Mouse (Mus musculus) E14TG2a.4 (cell line): ENCODE results near the gene Spg7.

Experiments
- H3K27me3 ChIP-seq: 2 replicates; pipeline ENCODE4 v1.6.1; 2014; ENCODE audit warnings: low read length, control low read depth; ENCODE audit not compliant: insufficient read depth
- H3K36me3 ChIP-seq: 2 replicates; pipeline ENCODE4 v1.6.1; 2014; ENCODE audit warnings: low read length, control low read depth; ENCODE audit not compliant: insufficient read depth
- H3K4me1 ChIP-seq: replicated peaks from 2 replicates; pipeline ENCODE4 v1.6.1; 2014; ENCODE audit warnings: low read depth, low read length, control low read depth
- H3K4me3 ChIP-seq: replicated peaks from 2 replicates; pipeline ENCODE4 v1.5.1; 2014; ENCODE audit warnings: mild to moderate bottlenecking, low read length
- H3K9me3 ChIP-seq: 2 replicates; pipeline ENCODE4 v1.6.1; 2014; ENCODE audit warnings: low read length, control low read depth
- CTCF ChIP-seq: conservative IDR thresholded peaks from 2 replicates; pipeline ENCODE4 v1.5.1; 2014; ENCODE audit warnings: low read length
- NANOG ChIP-seq: IDR thresholded peaks from 2 replicates; pipeline ENCODE4 v1.6.1; 2014; ENCODE audit warnings: borderline replicate concordance, low read length, mixed read lengths
- POU5F1 ChIP-seq: IDR thresholded peaks from 2 replicates; pipeline ENCODE4 v1.6.1; 2014; ENCODE audit warnings: low read length, borderline replicate concordance

The Spg7 gene

GRCm38 (mm10) chr8:123108010-123108409 lies 45.3 kb downstream of the Spg7 start:
- Histone ChIP-seq H3K36me3 (peaks cover 26% of the 10 kb centered on the region), H3K9me3 (no peaks in the 10 kb centered on the region), H3K4me3 (no peak overlapping the region), H3K27me3 (peaks cover 3% of the 10 kb centered on the region), H3K4me1 (peaks cover 13% of the 10 kb centered on the region)
- no peak for TF ChIP-seq CTCF

GRCm38 (mm10) chr8:123108953-123109352 lies 46.2 kb downstream of the Spg7 start:
- Histone ChIP-seq H3K9me3 (no peaks in the 10 kb centered on the region), H3K4me1 (peaks cover 12% of the 10 kb centered on the region), H3K4me3 (no peak overlapping the region), H3K36me3 (peaks cover 17% of the 10 kb centered on the region), H3K27me3 (peaks cover 7% of the 10 kb centered on the region)
- TF ChIP-seq POU5F1 (no peak), NANOG (no peak), CTCF (no peak)

GRCm38 (mm10) chr8:123110649-123111048 lies 47.9 kb downstream of the Spg7 start:
- peak; percentile 67 for TF ChIP-seq CTCF
- no peak for TF ChIP-seq POU5F1
- Histone ChIP-seq H3K4me1 (peaks cover 3% of the 10 kb centered on the region; the same call in 1 of the 2 replicates), H3K36me3 (no peaks in the 10 kb centered on the region), H3K4me3 (no peak overlapping the region), H3K9me3 (no peaks in the 10 kb centered on the region), H3K27me3 (peaks cover 19% of the 10 kb centered on the region)

- no peaks in the 10 kb centered on the region for H3K9me3 ChIP-seq
- no peaks in the 10 kb centered on the region for H3K36me3 ChIP-seq
- peaks cover 41% of the 10 kb centered on the region for H3K27me3 ChIP-seq
- TF ChIP-seq NANOG (no peak), CTCF (no peak), POU5F1 (no peak)
- H3K4me1 ChIP-seq, result peaks cover 16% of the 10 kb centered on the region
- no peak overlapping the region for H3K4me3 ChIP-seq
These were observed 50.1 kb downstream of the Spg7 start for GRCm38 (mm10) chr8:123112892-123113291.

- Histone ChIP-seq H3K27me3 (peaks cover 52% of the 10 kb centered on the region), H3K9me3 (no peaks in the 10 kb centered on the region), H3K4me3 (no peak overlapping the region), H3K36me3 (no peaks in the 10 kb centered on the region), H3K4me1 (peaks cover 21% of the 10 kb centered on the region)
- TF ChIP-seq NANOG (no peak), POU5F1 (no peak), CTCF (no peak)
These were observed 51.2 kb downstream of the Spg7 start for GRCm38 (mm10) chr8:123113908-123114469.

- peaks cover 59% of the 10 kb centered on the region for H3K27me3 ChIP-seq
- no peak for TF ChIP-seq NANOG
- no peak for TF ChIP-seq CTCF
- TF ChIP-seq POU5F1, result no peak
- no peaks in the 10 kb centered on the region for H3K9me3 ChIP-seq
- no peaks in the 10 kb centered on the region for H3K36me3 ChIP-seq
- peaks cover 21% of the 10 kb centered on the region for H3K4me1 ChIP-seq
- no peak overlapping the region for H3K4me3 ChIP-seq
These were observed 51.9 kb downstream of the Spg7 start for GRCm38 (mm10) chr8:123114644-123115043.

- H3K9me3 ChIP-seq, result no peaks in the 10 kb centered on the region
- no peaks in the 10 kb centered on the region for H3K36me3 ChIP-seq
- peaks cover 75% of the 10 kb centered on the region for H3K27me3 ChIP-seq
- peaks cover 18% of the 10 kb centered on the region for H3K4me1 ChIP-seq
- H3K4me3 ChIP-seq, result peak within 1 kb of the TSS; percentile 80
- TF ChIP-seq POU5F1 (no peak), CTCF (no peak), NANOG (no peak)
These were observed 54.5 kb downstream of the Spg7 start, which contains the start of gene Cpne7 for GRCm38 (mm10) chr8:123117127-123117731. Cpne7 (plus strand) TSS chr8:123117374.

- H3K27me3 ChIP-seq, result peaks cover 80% of the 10 kb centered on the region
- TF ChIP-seq POU5F1 (no peak), CTCF (no peak)
- no peaks in the 10 kb centered on the region for H3K36me3 ChIP-seq
- H3K4me3 ChIP-seq, result peak overlapping the region; percentile 80
- peaks cover 18% of the 10 kb centered on the region for H3K4me1 ChIP-seq
- H3K9me3 ChIP-seq, result no peaks in the 10 kb centered on the region
These were observed 55.0 kb downstream of the Spg7 start for GRCm38 (mm10) chr8:123117744-123118143.

- H3K36me3 ChIP-seq, result no peaks in the 10 kb centered on the region
- H3K4me3 ChIP-seq, result no peak overlapping the region
- no peaks in the 10 kb centered on the region for H3K9me3 ChIP-seq
- H3K4me1 ChIP-seq, result peaks cover 28% of the 10 kb centered on the region
- peaks cover 67% of the 10 kb centered on the region for H3K27me3 ChIP-seq
- TF ChIP-seq CTCF, result no peak
- TF ChIP-seq POU5F1, result no peak
- no peak for TF ChIP-seq NANOG
These were observed 59.3 kb downstream of the Spg7 start for GRCm38 (mm10) chr8:123122059-123122458.
